Mouse (Mus musculus): ENCODE measurements around the gene Rap1gap2. TPM values are rescaled to one million over a fixed set of nuclear protein-coding genes. Genes with fewer than 3 reads are reported as not detected.

Gene Rap1gap2
- polyA plus RNA-seq, 1 experiment from 2014 or later: 0.88 TPM

DNA sequence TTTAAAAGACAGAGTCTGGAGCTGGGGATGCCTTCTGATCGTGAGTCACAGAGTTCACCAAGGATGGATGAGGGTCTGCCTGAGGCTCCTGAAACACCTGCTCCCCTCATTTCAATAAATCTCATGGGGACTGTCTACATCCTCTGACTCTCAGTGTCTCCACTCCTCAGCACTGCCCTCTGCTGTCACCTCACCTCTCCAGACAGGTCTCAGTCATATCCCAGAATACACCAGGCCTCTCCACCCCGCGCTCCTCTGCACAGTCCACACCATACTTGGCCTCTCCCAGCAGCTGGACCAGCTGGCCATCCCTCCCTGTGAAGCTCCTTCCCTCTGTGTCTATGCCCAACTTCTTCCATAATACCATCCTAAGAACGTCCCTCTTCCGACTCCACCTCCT is 128.9 kb downstream of the Rap1gap2 start:
- Histone ChIP-seq H3K4me3 (no peak overlapping the region), H3K36me3 (no peaks in the 10 kb centered on the region), H3K9me3 (replicated peaks) (no peaks in the 10 kb centered on the region), H3K4me1 (0 out of 2 replicates have a peak, but pooled peaks cover 11% of the 10 kb centered on the region), H3K27ac (replicated peaks) (no peak overlapping the region), H3K27me3 (ENCODE audit: low read depth, poor library complexity, severe bottlenecking) (no peaks in the 10 kb centered on the region)
- no peak for DNase-seq (ENCODE audit: low spot score)
- 82% methylated on average over 5 of the region's 5 CpGs for WGBS

DNA sequence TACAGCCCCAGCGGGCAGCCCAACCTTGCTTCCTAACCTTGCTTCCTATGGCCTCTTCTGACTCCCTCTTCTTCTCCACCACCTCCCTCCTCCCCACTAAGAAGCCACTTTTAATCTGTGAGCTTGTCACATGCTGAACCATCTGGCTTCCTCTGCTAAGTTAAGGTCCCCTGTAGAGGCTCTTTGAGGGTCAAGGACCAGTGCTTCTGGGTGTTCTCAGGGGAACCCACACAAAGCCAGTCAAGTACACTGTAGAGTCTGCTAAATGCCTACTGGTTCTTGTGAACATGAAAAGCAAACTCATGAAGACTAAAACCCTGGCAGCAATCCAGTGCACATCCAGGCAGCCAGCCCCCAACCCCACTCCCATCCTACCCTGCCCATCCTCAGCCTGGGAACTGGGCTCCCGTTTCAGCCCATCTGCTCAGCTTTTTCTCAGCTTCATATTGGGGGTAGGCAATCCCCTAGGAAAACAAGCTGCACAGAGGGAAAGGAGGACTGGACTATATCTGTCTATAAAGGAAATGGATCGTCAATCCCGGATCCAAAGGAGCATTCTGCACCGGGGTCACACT is 130.9 kb downstream of the Rap1gap2 start:
- Histone ChIP-seq H3K27me3 (ENCODE audit: low read depth, poor library complexity, severe bottlenecking) (no peaks in the 10 kb centered on the region), H3K27ac (replicated peaks) (no peak overlapping the region), H3K4me3 (no peak overlapping the region), H3K4me1 (0 out of 2 replicates have a peak, but pooled peaks cover 7% of the 10 kb centered on the region), H3K36me3 (no peaks in the 10 kb centered on the region), H3K9me3 (replicated peaks) (no peaks in the 10 kb centered on the region)
- 88% methylated on average over 5 of the region's 5 CpGs for WGBS
- no peak for DNase-seq (ENCODE audit: low spot score)

DNA sequence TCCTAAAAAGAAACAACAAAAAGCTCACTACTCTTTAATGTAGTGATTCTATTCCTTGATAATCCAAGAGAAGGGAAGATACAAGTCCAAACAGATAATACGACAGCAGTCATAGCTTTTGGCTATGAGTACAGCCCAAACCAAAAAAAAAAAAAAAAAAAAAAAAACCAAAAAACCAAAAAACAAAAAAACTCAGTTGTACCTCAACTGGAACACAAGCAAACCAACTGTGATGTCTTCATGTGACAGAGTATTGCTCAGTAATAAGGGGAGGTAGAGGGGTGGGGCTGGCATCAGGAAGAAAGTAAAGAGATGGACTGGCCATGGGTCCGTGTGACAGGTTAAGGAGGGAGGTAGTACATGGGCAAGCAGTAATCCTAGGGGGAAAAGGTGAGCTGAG is 131.8 kb downstream of the Rap1gap2 start:
- H3K27ac ChIP-seq (replicated peaks): no peak overlapping the region
- DNase-seq (ENCODE audit: low spot score): no peak
- 0 out of 2 replicates have a peak, but pooled peaks cover 7% of the 10 kb centered on the region for H3K4me1 ChIP-seq
- H3K9me3 ChIP-seq (replicated peaks): no peaks in the 10 kb centered on the region
- 86% methylated on average over 2 of the region's 2 CpGs for WGBS
- no peaks in the 10 kb centered on the region for H3K27me3 ChIP-seq (ENCODE audit: low read depth, poor library complexity, severe bottlenecking)
- no peaks in the 10 kb centered on the region for H3K36me3 ChIP-seq
- H3K4me3 ChIP-seq: no peak overlapping the region

DNA sequence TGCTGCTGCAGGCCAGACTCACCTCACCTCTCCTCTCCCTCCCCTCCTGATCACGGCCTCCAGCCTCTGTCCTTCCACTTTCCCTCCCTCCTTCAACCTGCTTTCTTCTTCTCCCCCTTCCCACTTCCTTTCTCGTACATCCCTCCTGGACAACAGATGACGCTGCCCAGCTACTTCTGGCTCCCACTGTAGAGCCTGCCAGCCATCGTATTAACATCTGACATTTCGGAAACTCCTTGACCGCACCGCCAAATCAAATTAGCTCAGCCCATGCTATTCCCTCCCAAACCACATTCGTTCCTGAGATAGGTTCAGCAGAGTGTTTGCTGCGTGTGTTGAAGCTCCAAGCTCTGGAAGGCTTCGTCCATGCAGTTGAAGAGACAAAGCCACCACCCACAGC is 138.0 kb downstream of the Rap1gap2 start:
- no peaks in the 10 kb centered on the region for H3K36me3 ChIP-seq
- no peak for DNase-seq (ENCODE audit: low spot score)
- peaks cover 15% of the 10 kb centered on the region for H3K4me1 ChIP-seq
- H3K9me3 ChIP-seq (replicated peaks): no peaks in the 10 kb centered on the region
- no peaks in the 10 kb centered on the region for H3K27me3 ChIP-seq (ENCODE audit: low read depth, poor library complexity, severe bottlenecking)
- no peak overlapping the region for H3K4me3 ChIP-seq
- WGBS: 88% methylated on average over 10 of the region's 10 CpGs
- H3K27ac ChIP-seq (replicated peaks): no peak overlapping the region

DNA sequence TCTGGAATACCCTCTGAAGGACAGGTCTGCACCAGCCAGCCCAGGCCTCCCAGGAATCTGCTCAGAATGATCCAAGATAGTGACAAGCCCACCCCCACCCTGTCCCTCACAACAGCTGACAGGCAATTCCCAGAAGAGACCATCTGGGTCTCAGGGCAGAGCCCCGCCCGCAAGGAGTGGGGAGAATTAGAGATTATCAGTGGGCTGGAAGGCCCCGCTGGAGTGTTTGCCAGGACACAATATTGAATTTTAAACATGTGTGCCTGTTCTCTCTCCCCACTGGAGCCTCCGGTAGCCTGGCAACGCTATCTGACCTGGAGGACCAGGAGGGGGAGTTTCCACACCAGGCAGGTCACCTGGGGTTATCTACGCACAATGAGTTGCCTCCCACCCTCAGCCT is 142.5 kb downstream of the Rap1gap2 start:
- no peaks in the 10 kb centered on the region for H3K9me3 ChIP-seq (replicated peaks)
- no peaks in the 10 kb centered on the region for H3K27me3 ChIP-seq (ENCODE audit: low read depth, poor library complexity, severe bottlenecking)
- 56% methylated on average over 6 of the region's 6 CpGs for WGBS
- H3K27ac ChIP-seq (replicated peaks): peak overlapping the region; percentile 38; the same call in 1 of the 2 replicates
- no peaks in the 10 kb centered on the region for H3K36me3 ChIP-seq
- peaks cover 30% of the 10 kb centered on the region for H3K4me1 ChIP-seq
- no peak overlapping the region for H3K4me3 ChIP-seq
- peak; percentile 37 for DNase-seq (ENCODE audit: low spot score)

DNA sequence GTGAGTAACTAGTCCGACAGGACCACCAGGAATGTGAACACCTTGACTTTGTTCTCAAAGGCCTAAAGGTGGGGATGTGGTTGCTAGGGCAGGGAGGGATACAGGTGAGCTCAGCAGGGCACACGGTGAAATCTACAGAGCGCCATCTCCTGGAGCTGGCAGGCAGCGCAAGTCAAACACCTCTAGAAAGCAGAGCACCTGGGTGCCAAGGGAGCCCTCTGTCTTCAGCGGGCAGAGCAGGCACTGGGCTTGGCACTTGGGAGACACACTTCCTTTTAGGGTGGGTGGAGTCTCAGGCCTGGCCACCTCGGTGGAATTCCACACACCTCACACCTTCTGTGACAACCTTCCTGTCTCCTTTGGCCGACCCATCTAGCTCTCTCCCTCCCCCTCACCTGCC is 145.0 kb downstream of the Rap1gap2 start:
- Histone ChIP-seq H3K4me1 (peaks cover 34% of the 10 kb centered on the region), H3K36me3 (no peaks in the 10 kb centered on the region), H3K27ac (replicated peaks) (no peak overlapping the region), H3K9me3 (replicated peaks) (no peaks in the 10 kb centered on the region), H3K4me3 (no peak overlapping the region), H3K27me3 (ENCODE audit: low read depth, poor library complexity, severe bottlenecking) (no peaks in the 10 kb centered on the region)
- DNase-seq (ENCODE audit: low spot score): no peak
- 43% methylated on average over 7 of the region's 7 CpGs for WGBS

DNA sequence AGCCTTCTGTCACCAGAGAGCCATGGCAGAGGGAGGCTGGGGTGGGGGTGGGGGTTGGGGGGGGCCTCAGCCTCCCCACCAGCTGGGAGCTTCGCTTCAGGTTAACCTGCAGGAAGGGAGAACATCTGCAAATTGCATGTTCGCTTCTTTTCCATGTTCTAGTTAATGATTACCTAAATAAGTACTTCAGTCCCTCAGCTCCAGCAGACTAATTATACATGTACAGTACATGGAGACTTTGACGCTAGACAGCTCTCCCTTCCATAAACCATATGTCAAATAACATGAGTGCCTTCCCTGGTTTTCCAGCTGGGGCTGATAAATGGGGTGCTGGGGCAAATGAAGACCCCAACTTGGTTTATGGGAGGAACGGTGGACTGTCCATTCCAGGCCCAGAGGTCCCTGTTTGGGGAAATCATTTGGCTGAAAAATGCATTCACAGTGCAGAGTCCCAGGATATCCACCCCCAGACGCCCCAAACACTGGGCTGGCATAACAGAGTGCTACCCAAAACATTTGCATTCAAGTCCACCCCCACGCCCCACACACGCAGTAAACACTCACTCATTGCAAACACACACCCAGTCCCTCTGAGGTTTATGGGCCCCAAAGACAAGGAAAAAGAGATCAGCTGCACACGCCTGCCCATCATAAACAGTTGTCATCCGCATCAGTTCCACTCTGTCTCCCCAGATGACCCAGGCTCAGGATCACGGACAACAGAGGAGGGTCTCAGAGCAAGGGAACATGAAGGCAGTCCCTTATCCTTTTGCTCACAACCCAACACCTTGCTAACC is 146.3 kb downstream of the Rap1gap2 start:
- Histone ChIP-seq H3K27ac (replicated peaks) (no peak overlapping the region), H3K9me3 (replicated peaks) (no peaks in the 10 kb centered on the region), H3K4me1 (peaks cover 34% of the 10 kb centered on the region), H3K27me3 (ENCODE audit: low read depth, poor library complexity, severe bottlenecking) (no peaks in the 10 kb centered on the region), H3K36me3 (no peaks in the 10 kb centered on the region), H3K4me3 (no peak overlapping the region)
- DNase-seq (ENCODE audit: low spot score): no peak
- WGBS: 87% methylated on average over 10 of the region's 10 CpGs

DNA sequence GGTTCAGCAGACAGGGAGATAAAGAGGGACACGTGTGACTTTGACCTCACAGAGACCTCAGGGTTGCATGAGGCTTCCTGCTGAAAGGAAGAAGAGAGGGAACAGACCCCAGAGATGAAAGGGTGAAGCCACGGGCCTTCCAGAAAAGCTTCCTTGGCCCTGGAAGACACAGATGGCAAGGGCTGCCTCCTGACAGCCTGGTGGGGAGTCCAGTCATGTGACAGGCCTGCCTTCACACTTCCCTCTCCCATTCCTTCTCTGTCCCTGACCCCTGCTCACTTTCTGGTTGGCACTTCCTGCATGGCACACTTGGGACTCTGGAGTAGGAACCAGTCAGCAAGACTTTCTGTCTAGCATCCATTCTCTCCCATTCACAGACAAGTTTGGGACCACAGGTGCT is 148.1 kb downstream of the Rap1gap2 start:
- no peak overlapping the region for H3K27ac ChIP-seq (replicated peaks)
- H3K9me3 ChIP-seq (replicated peaks): no peaks in the 10 kb centered on the region
- no peaks in the 10 kb centered on the region for H3K27me3 ChIP-seq (ENCODE audit: low read depth, poor library complexity, severe bottlenecking)
- 54% methylated on average over 2 of the region's 2 CpGs for WGBS
- DNase-seq (ENCODE audit: low spot score): no peak
- peaks cover 19% of the 10 kb centered on the region for H3K4me1 ChIP-seq
- no peaks in the 10 kb centered on the region for H3K36me3 ChIP-seq
- H3K4me3 ChIP-seq: no peak overlapping the region

DNA sequence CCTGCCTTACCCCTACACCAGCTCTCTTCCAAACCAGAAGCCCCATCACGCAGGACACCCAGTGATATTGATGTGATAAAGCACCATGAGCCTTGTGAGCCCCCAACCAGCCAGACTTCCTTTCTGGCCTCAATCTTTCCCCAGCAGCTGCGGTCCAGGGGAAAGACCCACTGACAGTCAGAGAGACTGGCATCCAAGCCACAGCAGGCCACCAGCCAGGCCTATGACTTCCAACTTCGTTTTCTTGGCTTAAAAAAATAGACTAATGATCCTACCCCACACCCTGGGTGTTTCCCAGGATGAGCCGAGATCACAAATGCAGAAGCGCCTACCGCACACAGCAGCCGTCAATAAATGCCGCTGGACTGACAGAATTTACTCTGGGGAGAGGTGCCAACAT is 151.1 kb downstream of the Rap1gap2 start:
- Histone ChIP-seq H3K27ac (replicated peaks) (no peak overlapping the region), H3K4me3 (no peak overlapping the region), H3K4me1 (peaks cover 11% of the 10 kb centered on the region), H3K9me3 (replicated peaks) (no peaks in the 10 kb centered on the region), H3K27me3 (ENCODE audit: low read depth, poor library complexity, severe bottlenecking) (no peaks in the 10 kb centered on the region), H3K36me3 (no peaks in the 10 kb centered on the region)
- 87% methylated on average over 8 of the region's 8 CpGs for WGBS
- DNase-seq (ENCODE audit: low spot score): no peak

DNA sequence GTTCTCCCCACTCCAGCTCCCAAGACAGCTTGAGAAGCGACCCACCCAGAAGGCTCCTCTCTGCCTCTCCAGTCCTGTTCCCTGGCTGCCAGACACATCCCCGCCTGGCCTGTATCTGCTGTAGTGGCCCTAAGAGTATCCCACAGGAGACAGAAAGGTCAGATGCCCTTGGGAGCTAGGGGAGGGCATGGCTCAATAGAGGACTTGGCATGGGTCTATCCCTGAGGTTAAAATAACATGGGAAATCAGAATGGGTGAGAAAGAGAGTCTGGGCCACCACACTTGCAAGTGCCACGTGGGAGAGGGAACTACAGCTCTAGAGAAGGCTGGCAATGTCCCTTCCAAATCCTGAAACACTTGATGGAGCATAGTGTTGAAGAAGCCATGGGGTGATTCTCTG is 152.3 kb downstream of the Rap1gap2 start:
- no peak overlapping the region for H3K27ac ChIP-seq (replicated peaks)
- no peak overlapping the region for H3K4me3 ChIP-seq
- H3K4me1 ChIP-seq: peaks cover 11% of the 10 kb centered on the region
- DNase-seq (ENCODE audit: low spot score): no peak
- H3K27me3 ChIP-seq (ENCODE audit: low read depth, poor library complexity, severe bottlenecking): no peaks in the 10 kb centered on the region
- H3K9me3 ChIP-seq (replicated peaks): no peaks in the 10 kb centered on the region
- H3K36me3 ChIP-seq: no peaks in the 10 kb centered on the region
- WGBS: 83% methylated on average over 3 of the region's 3 CpGs

DNA sequence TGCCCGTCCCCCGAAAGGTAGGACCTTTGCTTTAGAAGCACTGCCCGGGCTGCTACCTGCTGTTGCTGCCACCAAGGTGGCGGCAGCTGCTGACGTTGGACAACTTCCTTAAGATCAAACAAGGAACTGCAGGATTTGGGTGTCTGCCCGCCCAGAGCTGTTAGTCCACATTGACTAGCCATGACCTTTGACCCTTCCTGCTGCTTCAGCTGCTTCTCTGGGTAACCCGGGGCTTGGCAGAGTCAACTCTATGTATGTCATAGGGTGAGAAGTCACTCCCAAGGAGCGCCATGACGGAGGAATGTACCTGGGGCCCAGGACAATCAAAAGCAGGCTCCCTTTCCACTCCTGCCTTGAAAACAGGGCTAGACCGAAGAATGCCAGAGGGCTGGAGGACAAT is 153.5 kb downstream of the Rap1gap2 start:
- Histone ChIP-seq H3K4me1 (peaks cover 13% of the 10 kb centered on the region), H3K4me3 (no peak overlapping the region), H3K27me3 (ENCODE audit: low read depth, poor library complexity, severe bottlenecking) (no peaks in the 10 kb centered on the region), H3K36me3 (no peaks in the 10 kb centered on the region), H3K9me3 (replicated peaks) (no peaks in the 10 kb centered on the region), H3K27ac (replicated peaks) (no peak overlapping the region)
- no peak for DNase-seq (ENCODE audit: low spot score)
- 54% methylated on average over 10 of the region's 10 CpGs for WGBS

DNA sequence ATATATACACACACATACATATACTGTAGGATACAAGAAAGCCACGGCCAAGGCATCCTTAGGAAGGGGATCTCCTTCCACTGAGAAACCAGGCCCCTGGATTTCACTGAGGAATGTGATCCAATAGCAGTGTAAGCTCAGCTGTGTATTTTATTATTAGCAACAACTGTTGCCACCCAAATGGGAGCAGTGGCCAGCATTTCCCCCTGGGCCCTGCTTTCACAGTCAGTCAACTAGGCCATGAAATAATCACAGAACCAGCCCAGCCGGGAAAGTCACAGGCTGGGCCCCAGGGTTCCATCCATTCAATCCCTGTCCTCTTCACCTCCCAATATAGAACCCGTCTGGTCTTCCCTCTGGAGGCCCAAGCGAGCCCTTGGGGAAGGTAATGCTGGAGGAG is 162.2 kb downstream of the Rap1gap2 start:
- Histone ChIP-seq H3K27me3 (ENCODE audit: low read depth, poor library complexity, severe bottlenecking) (no peaks in the 10 kb centered on the region), H3K36me3 (no peaks in the 10 kb centered on the region), H3K9me3 (replicated peaks) (no peaks in the 10 kb centered on the region; the same call in 1 of the 2 replicates), H3K4me1 (0 out of 2 replicates have a peak, but pooled peaks cover 5% of the 10 kb centered on the region), H3K4me3 (no peak overlapping the region), H3K27ac (replicated peaks) (no peak overlapping the region)
- DNase-seq (ENCODE audit: low spot score): no peak
- WGBS: 71% methylated on average over 4 of the region's 4 CpGs

DNA sequence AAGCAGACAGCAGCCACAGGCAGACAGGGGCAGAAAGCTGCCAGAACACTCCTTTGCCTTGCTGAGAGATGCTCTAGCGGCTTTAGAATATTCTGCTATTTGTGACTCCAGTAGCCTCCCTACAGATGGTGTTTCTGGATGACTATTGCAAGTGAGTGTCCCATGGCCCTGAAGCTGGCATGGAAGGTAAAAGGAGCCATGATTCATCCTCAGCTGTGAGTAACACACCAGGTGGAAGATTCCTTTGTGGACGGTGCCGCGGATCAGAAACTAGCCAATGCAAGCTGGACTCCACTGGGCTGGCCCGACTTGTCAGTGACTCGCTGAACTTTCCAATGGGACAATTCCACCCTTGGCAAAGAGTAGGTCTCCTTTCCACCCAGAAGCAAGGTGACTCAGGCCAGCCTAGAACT is 162.7 kb downstream of the Rap1gap2 start:
- Histone ChIP-seq H3K4me1 (0 out of 2 replicates have a peak, but pooled peaks cover 2% of the 10 kb centered on the region), H3K9me3 (replicated peaks) (no peaks in the 10 kb centered on the region; the same call in 1 of the 2 replicates), H3K4me3 (no peak overlapping the region), H3K36me3 (no peaks in the 10 kb centered on the region), H3K27ac (replicated peaks) (no peak overlapping the region; the same call in 1 of the 2 replicates), H3K27me3 (ENCODE audit: low read depth, poor library complexity, severe bottlenecking) (no peaks in the 10 kb centered on the region)
- WGBS: 87% methylated on average over 6 of the region's 6 CpGs
- no peak for DNase-seq (ENCODE audit: low spot score)

Data from midbrain, embryonic 10.5 days (tissue).